Mouse (Mus musculus) ES-E14 (cell line): ENCODE data around the gene Rilp. TPM values are rescaled to one million over a fixed set of nuclear protein-coding genes. Genes with fewer than 3 reads are reported as not detected.
A peak's percentile ranks its signal among the peaks of the same experiment; 100 is the strongest.

Experiments used
- DNase-seq: peaks from one replicate; pipeline ENCODE4 v3.0.0-alpha.2; 2013; ENCODE audit warnings: low read depth, low spot score
- H3K27ac ChIP-seq: 2 replicates; pipeline ENCODE4 v1.5.1; 2012; ENCODE audit warnings: low read depth, mild to moderate bottlenecking, low read length, moderate library complexity, mixed read lengths; ENCODE audit not compliant: poor library complexity, insufficient read depth, severe bottlenecking
- H3K36me3 ChIP-seq: 2 replicates; pipeline ENCODE4 v1.6.1; 2012; ENCODE audit warnings: mild to moderate bottlenecking, low read length, moderate library complexity, mixed read lengths; ENCODE audit not compliant: control insufficient read depth, poor library complexity, insufficient read depth, severe bottlenecking
- H3K4me1 ChIP-seq, 2 experiments: fragments of 150-350 bp in 1 of 2; sonication (generic) in 1 of 2; 2 replicates each; pipeline ENCODE4 v1.6.1; 2012; ENCODE audit warnings: low read length in 2 of 2, mild to moderate bottlenecking in 1 of 2, mixed read lengths in 1 of 2; ENCODE audit not compliant: control insufficient read depth in 2 of 2, insufficient read depth in 2 of 2, poor library complexity in 1 of 2
- H3K4me3 ChIP-seq, 2 experiments: fragments of 150-350 bp in 1 of 2; sonication (generic) in 1 of 2; 2 replicates each; pipeline ENCODE4 v1.5.1; 2012; ENCODE audit warnings: low read length in 2 of 2, low read depth in 1 of 2, mild to moderate bottlenecking in 1 of 2, mixed read lengths in 1 of 2; ENCODE audit not compliant: insufficient read depth in 1 of 2, poor library complexity in 1 of 2, severe bottlenecking in 1 of 2
- H3K9ac ChIP-seq: 2 replicates; pipeline ENCODE4 v1.6.1; 2012; ENCODE audit warnings: low read depth, mild to moderate bottlenecking, low read length, mixed read lengths; ENCODE audit not compliant: poor library complexity, insufficient read depth, severe bottlenecking
- H3K9me3 ChIP-seq: fragments of 150-350 bp; sonication (generic); 2 replicates; pipeline ENCODE4 v1.6.1; 2012; ENCODE audit warnings: low read depth, mild to moderate bottlenecking, low read length; ENCODE audit not compliant: control insufficient read depth, insufficient read depth
- CHD2 ChIP-seq: IDR thresholded peaks from 2 replicates; pipeline ENCODE4 v1.6.1; 2014; ENCODE audit warnings: mild to moderate bottlenecking, low read depth, low read length, inconsistent platforms
- HCFC1 ChIP-seq: IDR thresholded peaks from 2 replicates; pipeline ENCODE4 v1.6.1; 2012; ENCODE audit warnings: low read length, inconsistent platforms, borderline replicate concordance; ENCODE audit not compliant: insufficient read depth
- MAFK ChIP-seq: IDR thresholded peaks from 2 replicates; pipeline ENCODE4 v1.6.1; 2014; ENCODE audit warnings: mild to moderate bottlenecking, low read depth, low read length, inconsistent platforms; ENCODE audit not compliant: insufficient read depth
- ZC3H11A ChIP-seq: IDR thresholded peaks from 2 replicates; pipeline ENCODE4 v1.6.1; 2012; ENCODE audit warnings: low read depth, mild to moderate bottlenecking, inconsistent platforms, low read length, borderline replicate concordance
- ZNF384 ChIP-seq: IDR thresholded peaks from 2 replicates; pipeline ENCODE4 v1.6.1; 2012; ENCODE audit warnings: low read depth, low read length, inconsistent platforms
- in situ Hi-C, 2 experiments: fragments of 600-800 bp; cut with MboI; formaldehyde crosslinking; loops; one replicate each; pipeline ENCODE4 v1.15.1; 2025; ENCODE audit warnings: low sequenced_read_pairs in 2 of 2, inconsistent platforms in 1 of 2; ENCODE audit not compliant: unreplicated experiment in 2 of 2
- total RNA-seq: library from RNA; depleted of rRNA; stranded (reverse); fragments of 300-350 nt; gene quantifications from 2 replicates; pipeline ENCODE4 v1.2.3, GENCODE M21; 2012

Rilp gene
- total RNA-seq, 1 experiment, result 0.89 TPM

GRCm38 (mm10) chr11:75508162-75508561 is 1.7 kb upstream of the Rilp start:
- peaks cover 48% of the 10 kb centered on the region for H3K36me3 ChIP-seq
- in situ Hi-C loops, result loop anchor here in 1 of 2 experiments (10.0 kb wide), 1 partner anchor 833 kb away; no protein-coding TSS in a partner anchor
- H3K9me3 ChIP-seq, result no peaks in the 10 kb centered on the region
- H3K9ac ChIP-seq, result no peak overlapping the region
- no peak overlapping the region for H3K4me3 ChIP-seq
- TF ChIP-seq ZNF384 (no peak), CHD2 (no peak), ZC3H11A (no peak), HCFC1 (no peak), MAFK (no peak)
- no peak overlapping the region for H3K27ac ChIP-seq
- H3K4me1 ChIP-seq, result peaks cover 0 to 10% of the 10 kb centered on the region in 2 experiments; a peak in 1 of 4 replicates
- no peak for DNase-seq

GRCm38 (mm10) chr11:75508904-75509303 is 990 bp upstream of the Rilp start:
- no peak for TF ChIP-seq ZC3H11A
- TF ChIP-seq MAFK, result no peak
- no peak for TF ChIP-seq HCFC1
- TF ChIP-seq CHD2, result no peak
- in situ Hi-C loops, result loop anchor here in 1 of 2 experiments (10.0 kb wide), 1 partner anchor 834 kb away; no protein-coding TSS in a partner anchor
- H3K4me1 ChIP-seq, result peaks cover 0 to 10% of the 10 kb centered on the region in 2 experiments; a peak in 1 of 4 replicates
- H3K27ac ChIP-seq, result no peak overlapping the region
- peaks cover 42% of the 10 kb centered on the region for H3K36me3 ChIP-seq
- no peak overlapping the region for H3K9ac ChIP-seq
- no peak for DNase-seq
- no peaks in the 10 kb centered on the region for H3K9me3 ChIP-seq
- no peak overlapping the region for H3K4me3 ChIP-seq

GRCm38 (mm10) chr11:75510627-75510993 is 716 bp downstream of the Rilp start:
- in situ Hi-C loops, result no loop called here
- peaks cover 28% of the 10 kb centered on the region for H3K36me3 ChIP-seq
- no peak overlapping the region for H3K27ac ChIP-seq
- peak overlapping the region; percentile 74 to 87 for H3K4me3 ChIP-seq
- peak overlapping the region; percentile 67; the same call in 1 of the 2 replicates for H3K9ac ChIP-seq
- DNase-seq, result peak; percentile 81
- TF ChIP-seq ZC3H11A (no peak), ZNF384 (peak; percentile 48; the same call in 1 of the 2 replicates), CHD2 (no peak), HCFC1 (peak; percentile 72; the same call in 1 of the 2 replicates)
- H3K9me3 ChIP-seq, result no peaks in the 10 kb centered on the region
- H3K4me1 ChIP-seq, result peaks cover 0 to 10% of the 10 kb centered on the region in 2 experiments; a peak in 1 of 4 replicates

- Histone ChIP-seq H3K27ac (no peak overlapping the region), H3K4me1 (peaks cover 0 to 10% of the 10 kb centered on the region in 2 experiments; a peak in 1 of 4 replicates), H3K36me3 (peaks cover 24% of the 10 kb centered on the region), H3K9me3 (no peaks in the 10 kb centered on the region), H3K9ac (no peak overlapping the region), H3K4me3 (no peak overlapping the region)
- DNase-seq, result no peak
- in situ Hi-C loops, result no loop called here
- TF ChIP-seq ZNF384, result no peak
- TF ChIP-seq HCFC1, result no peak
- TF ChIP-seq MAFK, result no peak
- no peak for TF ChIP-seq ZC3H11A
- TF ChIP-seq CHD2, result no peak
Measured at GRCm38 (mm10) chr11:75511213-75511612, 1.3 kb downstream of the Rilp start.
